Comparison of ENCODE assay signal across 15 mouse cellular contexts in the genomic region with DNA sequence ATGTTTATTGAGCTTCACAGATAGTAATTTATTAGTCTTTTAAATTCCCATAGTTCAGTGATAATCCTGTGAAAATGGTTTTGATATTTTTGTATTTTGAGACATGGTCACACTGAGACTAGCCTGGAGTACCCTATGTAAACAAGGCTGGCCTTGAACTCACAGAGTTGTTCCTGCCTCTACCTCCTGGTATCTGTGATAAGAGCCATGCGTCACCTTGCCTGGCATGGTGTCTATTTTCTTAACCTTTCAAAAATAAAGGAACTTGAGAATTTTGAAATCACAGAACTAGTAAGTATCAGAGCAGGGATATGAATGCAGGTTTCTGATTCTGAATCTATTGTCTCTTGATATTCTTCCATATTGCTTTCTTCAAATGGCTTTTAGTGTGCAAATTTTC.
"Had no signal": no experiment of that assay in that cellular context is flagged by ENCODE, and none has a peak within 500 bp of the region (broad histone marks: within the 10 kb centered on the region; RNA-seq: fewer than 3 reads in every experiment).

No protein-coding gene starts in this region.

- H3K27me3 ChIP-seq: kidney, embryonic 15.5 days; lung, embryonic 15.5 days; midbrain, embryonic 15.5 days; neural tube, embryonic 13.5 days had no signal

- H3K36me3 ChIP-seq: kidney, embryonic 15.5 days; limb, embryonic 10.5 days; liver, embryonic 13.5 days; lung, embryonic 15.5 days; midbrain, embryonic 10.5 days; midbrain, embryonic 15.5 days; neural tube, embryonic 13.5 days had no signal

- DNase-seq: kidney, adult 2 months; kidney, postnatal 14 days; liver, embryonic 13.5 days; liver, postnatal 0 days; lung, postnatal 14 days; right cerebral cortex, postnatal 14 days; thymus, postnatal 4 days had no signal

- H3K27ac ChIP-seq: kidney, embryonic 15.5 days; left cerebral cortex, adult 2 months; limb, embryonic 10.5 days; liver, embryonic 13.5 days; lung, embryonic 15.5 days; midbrain, embryonic 10.5 days; midbrain, embryonic 15.5 days; neural tube, embryonic 13.5 days; stomach, postnatal 0 days had no signal

- H3K9me3 ChIP-seq: kidney, embryonic 15.5 days; limb, embryonic 10.5 days; liver, embryonic 13.5 days; lung, embryonic 15.5 days; midbrain, embryonic 10.5 days; midbrain, embryonic 15.5 days; neural tube, embryonic 13.5 days had no signal

- H3K4me3 ChIP-seq: kidney, embryonic 15.5 days; left cerebral cortex, adult 2 months; limb, embryonic 10.5 days; liver, embryonic 13.5 days; lung, embryonic 15.5 days; midbrain, embryonic 10.5 days; midbrain, embryonic 15.5 days; neural tube, embryonic 13.5 days had no signal

- H3K4me2 ChIP-seq: kidney, embryonic 15.5 days; liver, embryonic 13.5 days; lung, embryonic 15.5 days; midbrain, embryonic 15.5 days; neural tube, embryonic 13.5 days had no signal

- ATAC-seq: liver, postnatal 0 days; midbrain, embryonic 15.5 days had no signal

- H3K9ac ChIP-seq: kidney, embryonic 15.5 days; liver, embryonic 13.5 days; liver, postnatal 0 days; lung, embryonic 15.5 days; midbrain, embryonic 15.5 days; neural tube, embryonic 13.5 days had no signal
